Mouse (Mus musculus): ENCODE results near the gene Klhdc7a. TPM values are rescaled to one million over a fixed set of nuclear protein-coding genes. Genes with fewer than 3 reads are reported as not detected.
"Not testable (repeated sequence)": the region's sequence is repeated elsewhere in the genome, so short reads cannot be mapped to it uniquely, and the experiment has no call there.

The Klhdc7a gene
- polyA plus RNA-seq, 1 experiment from 2014 or later, result 0.22 TPM

- 54% methylated on average over 7 of the region's 7 CpGs for WGBS
- no peaks in the 10 kb centered on the region for H3K36me3 ChIP-seq
- no peak overlapping the region for H3K4me3 ChIP-seq
- no peaks in the 10 kb centered on the region for H3K27me3 ChIP-seq (ENCODE audit: low read depth, poor library complexity, severe bottlenecking)
- peaks cover 55% of the 10 kb centered on the region for H3K4me1 ChIP-seq
- no peak for DNase-seq (ENCODE audit: low spot score)
- H3K9me3 ChIP-seq (replicated peaks), result no peaks in the 10 kb centered on the region
- peak overlapping the region; percentile 53; the same call in 1 of the 2 replicates for H3K27ac ChIP-seq (replicated peaks)
Measured at GRCm38 (mm10) chr4:139974506-139974905, 6.7 kb upstream of the Klhdc7a start.

DNA sequence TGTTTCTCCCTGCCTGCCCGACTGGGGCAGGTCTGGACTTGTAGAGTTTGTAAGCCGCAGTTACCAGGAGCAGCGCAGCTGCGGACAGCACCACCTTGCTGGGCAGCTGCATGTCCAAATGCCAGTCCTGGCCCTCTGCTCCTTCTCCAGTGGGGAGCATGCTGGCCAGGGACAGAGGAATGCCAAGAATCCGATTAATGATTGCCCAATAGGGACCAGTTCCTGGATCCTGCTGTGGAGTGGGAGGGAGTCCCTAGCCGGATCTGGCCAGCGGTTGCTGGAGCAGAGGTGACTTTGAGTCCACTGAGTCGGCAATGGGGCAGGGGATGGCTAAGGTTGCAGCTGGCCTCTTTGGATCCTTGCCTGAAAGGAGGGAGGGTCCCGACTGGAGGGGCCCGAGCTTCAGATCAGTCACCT, 343 bp downstream of the Klhdc7a start:
- Histone ChIP-seq H3K27ac (replicated peaks) (peak overlapping the region; percentile 59), H3K36me3 (no peaks in the 10 kb centered on the region), H3K4me3 (no peak overlapping the region), H3K27me3 (ENCODE audit: low read depth, poor library complexity, severe bottlenecking) (peaks cover 20% of the 10 kb centered on the region), H3K9me3 (replicated peaks) (no peaks in the 10 kb centered on the region), H3K4me1 (peaks cover 31% of the 10 kb centered on the region)
- DNase-seq (ENCODE audit: low spot score), result no peak
- WGBS, result 16% methylated on average over 10 of the region's 10 CpGs

GRCm38 (mm10) chr4:139966981-139967380, 845 bp downstream of the Klhdc7a start:
- Histone ChIP-seq H3K36me3 (no peaks in the 10 kb centered on the region), H3K4me1 (peaks cover 31% of the 10 kb centered on the region), H3K27ac (replicated peaks) (peak overlapping the region; percentile 59), H3K4me3 (no peak overlapping the region), H3K27me3 (ENCODE audit: low read depth, poor library complexity, severe bottlenecking) (peaks cover 20% of the 10 kb centered on the region), H3K9me3 (replicated peaks) (no peaks in the 10 kb centered on the region)
- DNase-seq (ENCODE audit: low spot score), result no peak
- WGBS, result 49% methylated on average over 3 of the region's 3 CpGs

GRCm38 (mm10) chr4:139965596-139966185, 2.1 kb downstream of the Klhdc7a start:
- H3K4me3 ChIP-seq, result no peak overlapping the region
- H3K4me1 ChIP-seq, result peaks cover 32% of the 10 kb centered on the region
- H3K36me3 ChIP-seq, result no peaks in the 10 kb centered on the region
- 91% methylated on average over 28 of the region's 28 CpGs for WGBS
- H3K9me3 ChIP-seq (replicated peaks), result no peaks in the 10 kb centered on the region
- H3K27me3 ChIP-seq (ENCODE audit: low read depth, poor library complexity, severe bottlenecking), result peaks cover 20% of the 10 kb centered on the region
- no peak for DNase-seq (ENCODE audit: low spot score)
- no peak overlapping the region for H3K27ac ChIP-seq (replicated peaks)

- Histone ChIP-seq H3K36me3 (no peaks in the 10 kb centered on the region), H3K4me3 (no peak overlapping the region), H3K27me3 (ENCODE audit: low read depth, poor library complexity, severe bottlenecking) (peaks cover 20% of the 10 kb centered on the region), H3K4me1 (peaks cover 37% of the 10 kb centered on the region), H3K9me3 (replicated peaks) (no peaks in the 10 kb centered on the region), H3K27ac (replicated peaks) (no peak overlapping the region)
- DNase-seq (ENCODE audit: low spot score), result no peak
- 84% methylated on average over 5 of the region's 5 CpGs for WGBS
Measured at GRCm38 (mm10) chr4:139964406-139964805, 3.4 kb downstream of the Klhdc7a start.

GRCm38 (mm10) chr4:139963911-139964310, 3.9 kb downstream of the Klhdc7a start:
- Histone ChIP-seq H3K27ac (replicated peaks) (peak overlapping the region; percentile 42; the same call in 1 of the 2 replicates), H3K4me1 (peaks cover 37% of the 10 kb centered on the region), H3K4me3 (no peak overlapping the region), H3K9me3 (replicated peaks) (no peaks in the 10 kb centered on the region), H3K36me3 (no peaks in the 10 kb centered on the region), H3K27me3 (ENCODE audit: low read depth, poor library complexity, severe bottlenecking) (peaks cover 20% of the 10 kb centered on the region)
- DNase-seq (ENCODE audit: low spot score), result no peak
- 95% methylated on average over 5 of the region's 5 CpGs for WGBS

- Histone ChIP-seq H3K36me3 (no peaks in the 10 kb centered on the region), H3K27me3 (ENCODE audit: low read depth, poor library complexity, severe bottlenecking) (peaks cover 20% of the 10 kb centered on the region), H3K4me1 (peaks cover 34% of the 10 kb centered on the region), H3K27ac (replicated peaks) (0 out of 2 replicates have a peak overlapping the region, but pooled peaks have one; percentile 38), H3K9me3 (replicated peaks) (no peaks in the 10 kb centered on the region), H3K4me3 (no peak overlapping the region)
- DNase-seq (ENCODE audit: low spot score), result no peak
- 79% methylated on average over 8 of the region's 8 CpGs for WGBS
Measured at GRCm38 (mm10) chr4:139963059-139963458, 4.8 kb downstream of the Klhdc7a start.

DNA sequence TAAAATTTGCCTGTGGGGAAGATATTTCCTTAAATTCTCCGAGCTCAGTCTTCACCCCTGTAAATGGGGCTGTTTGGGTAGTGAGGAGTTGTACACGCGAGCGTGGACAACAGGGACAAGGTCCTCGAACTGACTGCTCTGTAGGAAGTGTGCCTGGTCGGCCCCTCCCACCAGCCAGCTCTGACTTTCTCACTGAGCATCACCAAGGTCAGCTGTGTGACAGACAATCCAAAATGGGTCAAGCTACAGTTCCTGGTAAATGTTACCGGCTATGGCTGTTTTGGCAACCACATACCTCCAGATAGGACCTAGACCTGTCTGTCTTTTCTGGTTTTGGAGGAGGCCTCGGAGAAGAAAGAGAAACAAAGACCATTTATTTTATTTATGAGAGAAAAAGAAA, 6.0 kb downstream of the Klhdc7a start:
- Histone ChIP-seq H3K27me3 (ENCODE audit: low read depth, poor library complexity, severe bottlenecking) (0 out of 2 replicates have a peak, but pooled peaks cover 7% of the 10 kb centered on the region), H3K4me3 (no peak overlapping the region), H3K9me3 (replicated peaks) (no peaks in the 10 kb centered on the region), H3K4me1 (peaks cover 22% of the 10 kb centered on the region), H3K27ac (replicated peaks) (no peak overlapping the region), H3K36me3 (no peaks in the 10 kb centered on the region)
- DNase-seq (ENCODE audit: low spot score), result no peak
- 93% methylated on average over 8 of the region's 8 CpGs for WGBS

- 94% methylated on average over 11 of the region's 11 CpGs for WGBS
- not testable (repeated sequence) for H3K36me3 ChIP-seq; H3K27ac ChIP-seq (replicated peaks); H3K27me3 ChIP-seq (ENCODE audit: low read depth, poor library complexity, severe bottlenecking); DNase-seq (ENCODE audit: low spot score); H3K4me3 ChIP-seq; H3K9me3 ChIP-seq (replicated peaks)
- H3K4me1 ChIP-seq, result peaks cover 17% of the 10 kb centered on the region
Measured at GRCm38 (mm10) chr4:139961329-139961728, 6.5 kb downstream of the Klhdc7a start.

- Histone ChIP-seq H3K27me3 (ENCODE audit: low read depth, poor library complexity, severe bottlenecking) (no peaks in the 10 kb centered on the region), H3K36me3 (no peaks in the 10 kb centered on the region), H3K27ac (replicated peaks) (peak overlapping the region; percentile 46), H3K4me3 (no peak overlapping the region), H3K4me1 (peaks cover 15% of the 10 kb centered on the region), H3K9me3 (replicated peaks) (no peaks in the 10 kb centered on the region)
- no peak for DNase-seq (ENCODE audit: low spot score)
- 97% methylated on average over 10 of the region's 10 CpGs for WGBS
Measured at GRCm38 (mm10) chr4:139960724-139961315, 7.0 kb downstream of the Klhdc7a start.

DNA sequence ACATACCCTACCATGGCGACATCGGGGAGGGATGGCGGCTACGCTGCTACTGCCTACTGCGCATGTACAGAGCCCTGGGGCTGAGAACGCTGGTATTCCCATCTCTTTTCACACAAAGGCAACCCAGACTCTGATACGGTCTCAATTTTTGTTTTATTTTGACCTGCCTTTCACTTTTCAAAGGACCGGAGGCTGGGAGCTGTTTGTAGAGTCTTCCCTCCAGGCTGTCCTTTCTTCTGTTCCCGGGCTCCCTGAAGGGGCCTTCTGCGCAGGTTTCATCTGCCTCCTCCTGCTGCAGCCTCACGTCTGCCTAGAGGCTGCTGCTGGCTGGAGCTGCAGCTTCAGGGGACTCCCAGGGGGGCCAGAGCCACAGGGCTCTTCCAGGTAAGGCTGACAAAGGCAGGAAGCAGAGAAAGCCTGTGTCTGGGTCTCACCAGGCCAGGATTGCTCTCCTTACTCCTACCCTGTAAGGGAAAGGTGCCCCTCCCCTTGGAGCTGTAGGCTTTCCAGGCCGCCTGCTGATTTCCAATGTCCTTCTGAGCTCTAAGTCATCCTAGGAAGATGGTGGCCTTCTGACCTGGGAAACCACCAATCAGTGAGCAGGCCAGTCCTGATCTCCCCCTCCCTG, 7.6 kb downstream of the Klhdc7a start:
- DNase-seq (ENCODE audit: low spot score), result no peak
- H3K27ac ChIP-seq (replicated peaks), result peak overlapping the region; percentile 46
- H3K4me3 ChIP-seq, result no peak overlapping the region
- 82% methylated on average over 12 of the region's 12 CpGs for WGBS
- peaks cover 15% of the 10 kb centered on the region for H3K4me1 ChIP-seq
- no peaks in the 10 kb centered on the region for H3K36me3 ChIP-seq
- H3K27me3 ChIP-seq (ENCODE audit: low read depth, poor library complexity, severe bottlenecking), result no peaks in the 10 kb centered on the region
- H3K9me3 ChIP-seq (replicated peaks), result no peaks in the 10 kb centered on the region

GRCm38 (mm10) chr4:139959188-139959587, 8.6 kb downstream of the Klhdc7a start:
- WGBS, result 93% methylated on average over 3 of the region's 3 CpGs
- H3K27me3 ChIP-seq (ENCODE audit: low read depth, poor library complexity, severe bottlenecking), result no peaks in the 10 kb centered on the region
- no peak overlapping the region for H3K4me3 ChIP-seq
- no peaks in the 10 kb centered on the region for H3K9me3 ChIP-seq (replicated peaks)
- H3K36me3 ChIP-seq, result no peaks in the 10 kb centered on the region
- no peak for DNase-seq (ENCODE audit: low spot score)
- H3K27ac ChIP-seq (replicated peaks), result no peak overlapping the region
- H3K4me1 ChIP-seq, result peaks cover 13% of the 10 kb centered on the region

GRCm38 (mm10) chr4:139950876-139951485, 16.8 kb downstream of the Klhdc7a start:
- WGBS, result 62% methylated on average over 6 of the region's 7 CpGs
- H3K4me3 ChIP-seq, result peak overlapping the region; percentile 43
- H3K27ac ChIP-seq (replicated peaks), result no peak overlapping the region; the same call in 1 of the 2 replicates
- peaks cover 15% of the 10 kb centered on the region for H3K4me1 ChIP-seq
- H3K9me3 ChIP-seq (replicated peaks), result no peaks in the 10 kb centered on the region
- DNase-seq (ENCODE audit: low spot score), result no peak
- H3K27me3 ChIP-seq (ENCODE audit: low read depth, poor library complexity, severe bottlenecking), result peaks cover 14% of the 10 kb centered on the region
- H3K36me3 ChIP-seq, result no peaks in the 10 kb centered on the region

All from midbrain, embryonic 10.5 days (tissue).